Mouse (Mus musculus) right cerebral cortex, postnatal 4 days (tissue): ENCODE measurements around the gene Mgat4d.
"Not testable (repeated sequence)": the region's sequence is repeated elsewhere in the genome, so short reads cannot be mapped to it uniquely, and the experiment has no call there.

Experiments
- DNase-seq: peaks from one replicate; pipeline ENCODE4 v3.0.0-alpha.2; 2022

The Mgat4d gene

DNA sequence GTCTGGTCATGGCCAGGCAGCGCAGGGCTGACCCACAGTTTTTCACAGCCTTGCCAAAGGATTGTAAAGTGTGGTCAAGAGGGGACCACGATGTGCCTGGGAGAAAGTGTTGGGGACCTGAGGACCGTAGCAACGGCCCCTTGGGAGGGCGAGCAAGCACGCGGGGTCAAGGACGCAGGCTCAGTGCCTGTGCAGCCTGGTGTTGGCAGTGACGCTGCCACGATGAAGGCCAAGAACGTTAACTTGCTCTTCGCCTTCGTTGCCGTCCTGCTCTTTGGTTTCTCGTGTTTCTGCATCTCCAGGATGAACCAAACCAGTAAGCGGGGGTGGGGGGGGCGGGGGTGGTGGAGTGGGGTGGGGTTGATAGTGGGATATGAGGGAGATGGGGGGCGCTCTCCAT lies at the start of gene Mgat4d:
Gene Mgat4d (plus strand): TSS at position 209 of the 400 bp plus-strand sequence.
- no peak for DNase-seq

DNA sequence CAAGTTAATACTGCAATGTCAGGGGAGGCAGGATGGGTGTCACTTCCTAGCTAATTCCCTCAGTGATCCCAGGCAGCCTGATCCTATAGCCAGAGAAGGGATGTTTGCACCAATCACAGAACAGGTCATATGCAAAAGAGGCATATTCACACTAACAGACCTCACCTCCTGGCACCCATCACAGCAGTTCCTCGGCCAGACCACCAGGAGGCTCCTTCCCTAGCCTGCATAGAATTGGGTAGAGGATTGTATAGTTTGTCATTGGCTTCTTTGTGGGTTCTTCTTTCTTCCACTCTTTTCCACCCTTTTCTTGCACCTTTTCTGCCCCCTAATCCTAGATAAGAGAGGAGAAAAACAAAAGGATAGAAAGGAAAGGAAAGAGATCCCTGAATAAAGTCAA lies 48.1 kb upstream of the Mgat4d start:
- DNase-seq = no peak

DNA sequence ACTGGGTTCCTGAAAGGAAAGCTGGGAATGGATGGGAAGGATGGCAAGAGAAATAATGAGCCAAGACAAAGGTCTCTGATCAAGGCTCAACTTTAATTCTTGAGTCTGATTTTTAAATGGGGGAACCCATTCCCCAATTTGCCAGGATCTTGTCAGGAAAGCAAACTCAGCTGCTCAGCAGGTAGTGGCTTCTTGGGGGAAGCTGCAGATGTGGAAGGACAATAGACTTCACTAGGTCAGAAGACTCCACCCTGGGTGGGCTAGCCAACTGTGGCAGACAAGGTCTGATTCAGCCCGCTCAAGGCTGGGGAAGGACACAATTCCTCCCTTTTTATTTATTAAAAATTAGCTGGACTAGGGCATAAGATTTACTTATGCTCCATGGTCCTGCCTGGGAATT lies 43.3 kb upstream of the Mgat4d start:
- DNase-seq = no peak

DNA sequence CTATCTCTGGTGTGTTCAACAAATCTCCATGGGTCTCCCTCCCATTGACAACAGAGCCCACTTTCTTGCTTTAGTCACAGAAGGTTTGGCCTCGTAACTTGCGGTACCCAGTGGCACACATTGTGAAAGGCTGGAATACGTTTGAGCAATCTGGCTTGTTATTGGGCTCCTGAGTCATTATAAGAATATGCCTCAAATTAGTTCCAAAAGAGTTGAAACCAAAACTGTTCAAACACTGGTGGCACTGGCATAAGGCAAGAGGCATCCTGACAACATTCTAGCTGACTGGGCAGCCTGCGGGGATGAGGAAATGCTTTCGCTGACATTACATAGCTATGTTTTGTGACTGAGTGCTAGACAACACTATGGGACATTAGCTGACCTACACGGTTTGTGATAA lies 38.4 kb upstream of the Mgat4d start:
- no peak for DNase-seq

DNA sequence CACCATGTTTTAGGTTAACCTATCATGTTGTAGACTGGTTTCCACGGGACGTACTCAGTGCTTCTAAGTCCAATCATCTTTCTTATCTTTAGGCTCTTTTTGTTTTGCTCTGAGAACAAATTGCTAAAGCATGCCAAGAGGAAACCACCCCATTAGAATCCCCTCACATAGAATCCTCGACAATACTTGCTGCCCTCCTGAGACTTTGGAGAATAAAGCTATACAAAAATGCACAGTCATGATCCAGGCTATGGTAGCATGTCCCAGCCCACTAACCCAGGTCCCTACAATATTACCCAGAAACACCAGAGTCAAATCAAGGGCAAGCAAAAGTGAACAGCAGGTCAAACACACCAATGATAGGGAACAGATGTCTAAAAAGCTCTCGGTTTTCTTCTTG lies 33.2 kb upstream of the Mgat4d start:
- DNase-seq = not testable (repeated sequence)

DNA sequence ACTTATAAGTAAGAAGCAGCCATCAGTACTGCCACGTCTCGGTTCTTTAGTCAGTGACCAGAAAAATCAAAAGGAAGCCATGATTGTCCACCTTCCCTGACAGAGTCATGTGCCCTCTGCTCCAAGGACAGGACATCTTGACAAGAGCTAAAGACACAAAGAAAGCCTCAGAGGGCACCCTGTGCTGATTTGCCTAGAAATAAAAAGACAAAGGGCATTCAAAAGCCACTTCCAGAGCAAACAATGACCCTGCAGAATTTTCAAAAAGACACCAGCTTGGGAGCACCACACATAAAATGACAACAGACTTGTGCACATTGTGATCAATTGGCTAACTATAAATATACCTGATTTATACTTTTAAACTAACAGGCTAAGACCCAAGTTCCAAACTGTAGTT lies 32.6 kb upstream of the Mgat4d start:
- DNase-seq = no peak

DNA sequence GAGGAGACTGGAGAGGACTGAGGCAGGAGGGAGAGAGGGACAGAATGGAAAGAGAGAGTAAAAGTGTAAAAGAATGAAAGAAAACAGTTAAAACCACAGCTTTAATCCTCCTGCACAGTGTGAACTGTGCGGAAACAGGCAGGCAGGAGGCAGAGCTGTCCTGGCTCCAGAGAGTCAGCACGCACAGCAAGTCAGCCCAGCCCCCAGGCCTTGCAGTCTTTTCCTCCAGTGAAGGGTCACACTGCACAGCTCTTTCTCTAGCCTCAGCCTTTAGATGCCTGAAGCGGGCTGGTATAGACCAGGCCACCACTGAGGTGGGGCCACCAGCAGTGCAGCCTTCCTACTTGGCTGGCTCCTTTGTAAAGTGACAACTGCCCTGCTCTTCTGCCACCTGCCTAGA lies 27.7 kb upstream of the Mgat4d start:
- no peak for DNase-seq

DNA sequence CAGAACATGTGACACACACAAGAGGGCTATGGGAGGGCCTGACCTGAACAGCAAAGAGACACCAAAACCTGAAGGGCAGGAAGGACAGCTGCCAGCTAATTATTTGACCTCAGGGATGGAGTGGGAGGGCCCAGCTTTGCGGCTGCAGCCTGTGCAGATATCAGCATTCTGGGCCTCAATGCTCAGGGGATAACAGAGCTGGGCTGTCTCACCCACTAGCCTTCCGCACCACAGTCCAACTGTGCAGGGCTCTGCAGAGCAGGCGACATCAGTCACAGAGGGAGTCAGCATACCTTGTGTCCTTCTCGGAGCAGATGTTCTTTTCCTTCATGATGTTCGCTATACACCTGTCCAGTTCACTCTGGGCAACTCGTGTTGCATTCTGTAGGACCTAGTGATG lies 25.9 kb upstream of the Mgat4d start:
- DNase-seq = no peak

DNA sequence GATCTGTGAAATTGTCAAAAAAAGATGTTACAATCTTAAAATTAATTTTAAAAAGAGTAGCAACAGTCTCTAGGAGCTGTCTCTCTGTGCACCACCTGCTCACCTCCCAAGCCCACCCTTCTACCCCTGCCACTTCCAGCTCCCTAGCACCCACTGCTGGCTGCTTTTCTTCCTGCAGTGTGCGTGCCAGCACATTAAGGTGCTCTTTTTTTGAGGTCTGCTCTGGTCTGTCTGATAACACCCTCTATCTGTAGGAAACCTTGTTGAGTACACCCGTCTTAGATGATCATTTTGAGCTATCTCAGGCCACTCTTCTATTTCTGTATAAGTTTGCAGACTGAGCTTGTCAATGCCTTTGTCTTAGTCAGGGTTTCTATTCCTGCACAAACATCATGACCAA lies 25.2 kb upstream of the Mgat4d start:
- DNase-seq = peak; percentile 11

DNA sequence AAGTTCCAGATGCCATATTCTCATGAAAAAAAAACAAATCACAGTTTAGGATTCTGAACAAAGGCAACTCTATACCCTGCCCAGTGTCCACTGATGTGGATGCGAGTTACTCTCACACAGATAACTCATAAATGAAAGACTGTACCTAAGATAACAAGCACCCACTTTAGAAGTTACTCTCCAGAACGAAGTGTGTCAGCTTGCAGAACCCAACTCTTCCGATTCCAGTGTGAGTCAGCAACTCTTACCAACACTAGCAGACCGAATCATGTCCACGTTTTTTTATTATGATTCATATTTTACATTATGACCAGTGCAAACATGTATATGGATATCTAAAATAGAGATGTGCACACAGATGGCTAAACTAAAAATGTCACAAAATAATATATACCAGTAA lies 20.4 kb upstream of the Mgat4d start:
- no peak for DNase-seq

DNA sequence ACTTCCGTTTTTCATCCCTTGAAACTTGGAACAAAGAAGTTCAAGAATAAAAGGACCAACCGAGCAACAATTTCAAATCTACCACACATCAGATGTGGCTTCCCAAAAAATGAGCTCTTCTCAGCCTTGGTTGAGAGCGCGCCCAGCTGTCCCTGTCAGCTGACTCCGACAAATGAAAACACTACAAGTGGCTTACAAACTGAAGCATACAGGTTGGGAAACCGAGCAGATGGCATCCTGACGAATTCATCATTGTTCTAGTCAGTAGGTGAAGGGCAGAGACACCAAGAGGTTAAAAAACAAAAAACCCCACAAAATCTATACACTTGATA lies 16.7 kb upstream of the Mgat4d start:
- peak; percentile 25 for DNase-seq

DNA sequence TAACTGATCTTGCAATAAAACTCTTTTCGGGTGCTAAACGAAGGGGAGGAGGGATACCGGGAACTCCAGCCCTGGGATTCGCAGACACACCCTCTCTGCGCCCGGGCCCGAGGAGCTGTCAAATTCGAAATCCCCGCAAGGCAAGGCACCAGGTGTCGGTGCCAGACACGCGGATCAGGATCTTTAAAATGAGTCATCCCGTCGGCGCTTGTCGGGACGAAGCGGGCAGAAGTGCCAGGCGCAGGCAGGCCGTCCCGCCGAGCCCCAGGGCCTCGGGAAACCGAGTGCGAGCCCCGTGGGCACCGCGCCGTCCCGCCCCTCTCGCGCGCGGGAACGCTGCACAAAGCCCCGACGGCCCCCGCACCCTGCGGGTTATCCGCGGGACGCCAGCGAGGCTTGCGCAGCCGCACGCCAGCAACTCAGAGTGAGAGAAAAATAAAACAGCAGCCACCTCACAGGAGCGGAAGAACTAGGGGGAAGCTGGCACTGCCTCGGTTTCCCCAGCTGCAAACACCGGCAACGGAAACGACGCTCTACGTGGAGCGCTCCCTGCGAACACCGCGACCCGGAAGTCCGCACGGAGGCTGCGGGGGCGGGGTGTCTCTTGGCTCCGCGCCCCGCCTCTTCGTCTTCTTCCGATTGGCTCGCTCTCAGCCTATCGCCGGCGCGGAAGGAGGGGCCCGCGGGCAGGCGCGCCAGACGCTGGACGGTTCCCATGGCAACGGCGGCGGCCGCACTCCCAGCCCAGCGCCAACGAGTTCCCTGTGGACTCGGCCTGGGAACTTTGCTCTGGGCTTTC lies 16.2 kb upstream of the Mgat4d start, which contains the start of gene Elmod2:
Gene Elmod2 (minus strand): TSS at position 588 of the 799 bp plus-strand sequence.
- peak; percentile 100 for DNase-seq

DNA sequence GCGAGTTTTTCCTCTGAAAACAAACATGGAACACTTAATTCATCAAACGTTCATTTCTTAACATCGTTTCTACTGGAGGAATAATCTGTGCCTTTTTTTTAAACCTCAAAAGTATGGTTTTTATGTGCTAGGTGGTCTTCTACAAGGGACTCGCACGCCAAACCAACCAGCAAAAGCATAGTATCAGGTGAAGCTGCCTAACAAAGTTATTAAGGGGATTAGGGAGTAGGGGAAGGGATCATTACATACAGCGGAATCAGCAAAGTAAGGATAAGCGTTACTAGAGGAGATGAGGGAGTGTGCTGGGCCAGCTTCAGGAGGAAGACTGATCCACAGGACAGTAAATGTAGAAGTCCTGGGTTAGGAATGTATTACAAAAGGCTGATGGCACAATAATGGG lies 15.4 kb upstream of the Mgat4d start:
- DNase-seq = no peak

DNA sequence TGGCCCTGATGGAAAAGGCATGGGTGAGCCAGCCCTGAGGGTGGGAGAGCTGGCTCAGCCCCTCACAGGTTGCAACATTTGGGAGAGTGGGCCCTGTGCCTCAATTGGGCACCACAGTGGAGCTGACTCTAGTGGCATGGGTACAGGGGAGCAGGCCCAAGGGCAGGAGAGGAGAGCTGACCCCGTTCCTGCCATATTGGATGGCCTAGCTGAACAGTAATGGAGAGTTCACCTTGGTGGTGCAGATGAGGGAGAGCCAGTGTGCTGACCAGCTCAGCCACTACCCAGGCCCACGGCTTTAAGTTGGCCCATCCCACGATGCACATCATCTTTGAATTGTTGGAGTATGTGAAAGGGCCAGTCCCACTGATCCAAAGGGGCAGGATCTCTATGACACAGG lies 6.2 kb upstream of the Mgat4d start:
- no peak for DNase-seq

DNA sequence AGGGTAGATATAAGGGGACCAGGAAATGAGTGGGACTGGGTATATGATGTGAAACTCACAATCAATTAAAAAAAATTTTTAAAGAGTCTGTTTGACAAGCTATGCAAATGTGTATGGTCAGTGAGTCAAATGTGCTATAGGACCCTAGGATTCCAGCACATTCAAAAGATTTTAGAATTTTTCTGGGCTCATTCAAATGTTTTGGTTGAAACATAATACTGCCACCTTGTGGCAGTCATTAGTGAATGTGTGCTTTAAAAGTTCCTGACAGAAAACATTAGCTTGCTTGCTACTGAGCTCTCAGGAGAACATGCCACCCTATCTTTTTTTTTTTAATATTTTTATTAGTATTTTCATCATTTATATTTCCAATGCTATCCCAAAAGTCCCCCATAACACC lies 5.6 kb upstream of the Mgat4d start:
- DNase-seq = no peak

DNA sequence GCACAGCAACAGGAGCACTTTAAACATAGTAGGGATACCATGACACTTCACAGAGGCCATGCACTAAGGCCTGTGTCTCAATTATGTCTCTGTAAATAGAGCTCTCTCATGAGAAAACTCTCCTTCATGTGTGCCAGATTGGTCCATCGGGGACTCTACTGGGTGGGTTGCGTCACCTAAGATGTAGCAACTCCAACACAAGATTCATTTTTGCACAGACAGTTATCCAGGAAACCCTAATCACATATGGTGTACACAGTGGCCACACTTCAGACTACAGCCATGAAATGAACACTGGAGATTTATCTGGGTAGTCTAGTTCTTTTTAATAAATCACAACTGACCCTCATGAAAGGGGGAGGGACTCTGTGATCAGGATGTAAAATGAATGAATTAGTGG lies 3.0 kb downstream of the Mgat4d start:
- no peak for DNase-seq

DNA sequence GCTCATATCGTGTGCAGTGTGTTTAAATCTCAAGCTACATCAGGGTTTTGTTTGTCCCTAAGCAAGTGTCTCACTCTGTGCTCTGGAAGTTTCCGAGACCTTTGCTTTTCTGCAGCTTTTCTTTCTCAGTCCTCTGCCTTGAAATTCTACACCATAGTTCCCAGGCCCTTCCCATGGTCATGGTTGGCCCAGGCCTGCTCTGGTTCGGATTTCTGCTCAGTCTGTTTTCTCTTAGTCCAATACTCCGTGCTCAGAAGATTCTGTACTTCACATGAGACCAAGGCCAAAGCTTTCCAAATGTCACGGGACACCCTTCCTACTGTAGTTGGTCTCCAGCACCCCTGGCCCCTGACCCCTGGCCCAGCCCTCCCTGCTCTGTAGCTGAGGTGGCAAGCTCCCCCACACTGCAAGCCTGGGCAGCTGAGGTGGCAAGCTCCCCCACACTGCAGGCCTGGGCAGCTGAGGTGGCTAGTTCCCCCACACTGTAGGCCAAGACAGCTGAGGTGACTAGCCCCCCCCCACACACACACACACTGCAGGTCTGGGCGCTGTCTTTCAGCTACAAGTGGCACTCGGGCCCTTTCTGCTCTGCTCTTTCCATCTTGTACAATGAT lies 15.0 kb downstream of the Mgat4d start:
- no peak for DNase-seq

DNA sequence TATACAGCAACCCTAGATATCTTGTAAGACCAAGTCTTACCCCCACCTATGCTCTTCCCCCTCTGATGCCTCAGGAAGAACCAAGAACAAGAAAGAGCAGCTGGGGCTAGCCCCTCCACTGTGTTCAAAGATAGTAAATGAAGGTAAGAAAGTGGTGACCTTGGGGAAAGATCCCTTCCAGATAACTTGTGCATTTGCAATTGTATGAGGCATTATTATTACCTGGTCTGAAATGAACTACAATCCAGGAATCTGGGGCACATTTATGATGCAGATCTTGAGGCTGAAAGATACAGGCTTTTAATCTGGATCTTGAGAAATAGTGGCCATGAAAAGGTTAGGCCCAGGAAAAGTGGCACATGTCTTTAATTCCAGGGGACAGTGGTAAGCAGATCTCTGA lies 29.0 kb downstream of the Mgat4d start:
- no peak for DNase-seq

DNA sequence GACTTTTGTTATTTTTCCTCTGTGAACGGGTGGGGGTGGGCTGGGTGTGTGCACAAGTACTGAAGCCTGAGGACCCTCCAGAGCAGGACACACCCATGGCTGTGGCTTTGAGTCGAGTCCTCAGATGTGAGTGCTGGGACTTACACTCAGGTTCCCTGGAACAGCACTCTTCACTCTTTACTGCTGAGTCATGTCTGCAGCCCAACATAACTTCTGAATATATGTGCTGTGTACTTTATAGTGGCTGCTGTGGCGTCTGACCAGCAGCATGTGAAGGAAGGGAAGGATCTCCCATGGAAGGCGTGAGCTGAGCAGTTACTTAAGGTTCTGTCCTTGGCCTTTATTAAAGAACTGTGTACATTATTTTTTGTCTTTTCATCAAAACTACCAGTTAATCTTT lies 31.9 kb downstream of the Mgat4d start:
- DNase-seq = no peak

DNA sequence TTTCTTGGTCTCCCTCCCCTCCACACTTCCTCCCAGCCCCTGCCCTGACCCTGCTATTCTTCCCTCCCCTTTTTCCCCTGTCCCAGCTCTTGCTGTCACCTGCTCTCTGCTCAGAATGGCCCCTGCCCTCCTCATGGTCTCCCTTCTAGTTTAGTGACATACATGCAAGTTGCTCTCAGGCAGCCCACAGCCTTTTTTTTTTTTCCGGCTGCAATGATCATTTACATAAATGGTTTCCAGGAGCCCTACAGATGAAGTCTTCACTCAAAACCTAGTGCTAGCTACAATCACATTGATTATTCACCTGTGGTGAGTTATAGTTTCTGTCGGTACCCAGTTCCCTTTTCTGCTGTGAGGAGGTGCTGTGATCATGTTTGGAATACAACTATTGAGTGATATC lies 32.7 kb downstream of the Mgat4d start:
- DNase-seq = no peak

DNA sequence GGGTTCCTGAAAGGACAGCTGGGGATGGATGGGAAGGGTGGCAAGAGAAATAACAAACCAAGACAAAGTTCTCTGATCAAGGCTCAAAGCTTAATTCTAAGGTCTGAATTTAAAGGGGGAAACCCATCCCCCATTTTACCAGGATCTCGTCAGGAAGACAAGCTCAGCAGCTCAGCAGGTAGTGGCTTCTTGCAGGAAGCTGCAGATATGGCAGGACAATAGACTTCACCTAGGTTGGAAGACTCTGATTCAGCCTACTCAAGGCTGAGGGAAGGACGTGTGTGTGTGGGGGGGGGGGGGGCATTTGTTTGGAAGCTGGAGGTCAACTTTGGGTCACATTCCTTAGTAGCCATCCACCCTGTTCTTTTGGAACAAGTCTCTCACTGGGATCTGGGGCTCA lies 34.6 kb downstream of the Mgat4d start:
- no peak for DNase-seq

DNA sequence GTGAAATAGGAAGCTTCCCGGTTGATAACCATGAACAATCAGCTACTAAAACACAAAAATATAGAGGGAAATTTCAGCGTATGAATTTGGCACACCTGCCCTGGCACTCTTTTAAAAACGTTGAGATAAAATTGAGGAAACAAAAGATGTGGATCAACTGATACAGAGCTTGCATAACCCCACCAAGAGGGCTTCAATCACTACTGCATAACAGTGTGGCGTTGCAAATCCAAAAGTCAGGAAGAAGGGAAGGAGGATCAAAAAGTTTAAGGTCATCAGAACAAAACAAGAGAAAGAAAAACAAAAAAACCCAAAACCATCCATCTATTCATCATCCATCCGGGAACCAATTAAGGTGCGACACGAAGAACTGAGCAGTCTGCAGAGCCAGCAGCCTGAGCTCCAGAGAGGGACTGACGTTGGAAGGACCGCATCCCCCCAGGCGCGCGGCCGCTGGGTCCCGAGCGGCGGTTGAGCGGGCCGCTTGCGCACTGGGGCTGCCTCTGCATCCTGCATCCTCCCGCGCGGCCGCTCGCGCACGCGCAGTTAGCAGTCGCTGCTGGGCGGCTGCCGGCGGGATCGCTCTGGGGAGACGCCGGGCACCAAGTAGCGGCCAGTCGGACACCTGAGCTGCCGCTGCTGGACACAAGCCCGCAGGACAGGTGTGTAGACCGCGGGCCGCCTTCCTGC lies 41.2 kb downstream of the Mgat4d start, which contains the start of gene Clgn:
Gene Clgn (plus strand): TSS at position 552 of the 690 bp plus-strand sequence.
- DNase-seq = peak; percentile 75

DNA sequence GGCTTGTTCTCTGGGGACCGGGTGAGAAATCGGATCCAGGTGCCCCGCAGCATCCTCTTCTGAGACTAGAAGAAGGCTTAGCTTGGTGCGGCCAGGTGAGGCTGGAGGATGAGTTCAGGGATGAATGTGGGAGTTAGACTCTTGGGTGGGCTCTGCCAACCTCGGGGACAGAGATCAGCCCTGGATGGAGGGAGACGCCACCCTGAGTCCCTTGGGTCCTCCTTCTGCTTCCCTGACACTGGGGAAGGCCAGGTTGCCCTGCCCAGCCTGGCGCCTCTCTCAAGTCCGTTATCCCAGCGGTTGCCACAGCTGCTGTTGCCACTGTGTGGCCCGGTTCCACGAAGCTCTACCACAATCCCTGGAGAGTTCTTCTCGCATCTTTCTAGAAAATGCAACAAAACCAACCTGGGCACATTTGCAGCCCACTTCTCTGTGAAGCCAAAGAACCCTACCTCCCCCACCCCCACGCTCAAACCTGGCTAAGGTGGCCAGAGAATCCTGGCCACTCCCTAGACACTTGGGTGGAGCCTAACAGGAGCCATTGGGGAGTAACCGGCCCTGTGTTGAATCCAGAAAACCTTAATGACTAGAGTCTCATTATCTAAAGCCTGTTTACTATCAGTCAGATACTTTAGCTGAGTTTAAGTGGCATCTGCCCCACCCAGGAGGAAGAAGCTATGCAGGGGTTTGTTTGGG lies 41.9 kb downstream of the Mgat4d start:
- DNase-seq = no peak

DNA sequence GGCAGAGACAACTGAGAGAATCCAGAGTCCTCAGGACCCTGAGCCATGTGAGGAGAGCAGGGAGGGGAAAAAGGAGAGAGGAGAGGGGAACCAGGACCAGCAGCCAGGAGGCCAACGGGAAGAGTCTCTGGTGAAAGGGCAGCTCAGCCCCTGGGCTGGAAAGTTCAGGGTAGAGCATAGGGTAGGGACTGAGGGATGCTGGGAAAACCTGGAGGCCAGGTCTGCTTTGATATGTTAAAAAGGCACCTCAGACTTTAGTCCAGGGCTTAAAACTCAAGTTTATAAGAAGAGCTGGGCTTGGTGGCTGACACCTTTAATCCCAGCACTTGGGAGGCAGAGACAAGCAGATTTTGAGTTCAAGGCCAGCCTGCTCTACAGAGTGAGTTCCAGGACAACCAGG lies 44.2 kb downstream of the Mgat4d start:
- DNase-seq = no peak
